8 mouse cellular contexts compared by ENCODE assay signal in genomic region chr3:59121067-59121730, GRCm38 (mm10). TPM values are rescaled to one million over a fixed set of nuclear protein-coding genes. Genes with fewer than 3 reads are reported as not detected.
DNase-seq lines count a peak whose midpoint lies in the region; ATAC-seq lines count a peak whose summit lies in the region.

No protein-coding gene starts in this region.

- WGBS in forebrain, embryonic 15.5 days, result 43% methylated on average over 7 of the region's 7 CpGs
- 29% methylated on average over 7 of the region's 7 CpGs for WGBS in forebrain, embryonic 11.5 days
- WGBS in neural tube, embryonic 11.5 days, result 36% methylated on average over 7 of the region's 7 CpGs
- 25% methylated on average over 7 of the region's 7 CpGs for WGBS in hindbrain, embryonic 12.5 days
- WGBS in stomach, embryonic 15.5 days, result 25% methylated on average over 7 of the region's 7 CpGs

- no peak overlapping the region for H3K27ac ChIP-seq in forebrain, embryonic 15.5 days (replicated peaks)
- no peak overlapping the region for H3K27ac ChIP-seq in forebrain, embryonic 11.5 days (ENCODE audit: low read depth, low read length)
- no peak overlapping the region for H3K27ac ChIP-seq in neural tube, embryonic 11.5 days (ENCODE audit: low read depth, low read length)
- no peak overlapping the region for H3K27ac ChIP-seq in hindbrain, embryonic 12.5 days
- no peak overlapping the region for H3K27ac ChIP-seq in stomach, embryonic 15.5 days

- H3K4me1 ChIP-seq in forebrain, embryonic 15.5 days, result no peaks in the 10 kb centered on the region
- H3K4me1 ChIP-seq in forebrain, embryonic 11.5 days (replicated peaks; ENCODE audit: control insufficient read depth, insufficient read depth, low read length), result no peaks in the 10 kb centered on the region
- no peaks in the 10 kb centered on the region for H3K4me1 ChIP-seq in neural tube, embryonic 11.5 days (ENCODE audit: control insufficient read depth, insufficient read depth, low read length)
- H3K4me1 ChIP-seq in hindbrain, embryonic 12.5 days, result peaks cover 5% of the 10 kb centered on the region; the same call in 1 of the 2 replicates
- H3K4me1 ChIP-seq in stomach, embryonic 15.5 days, result peaks cover 12% of the 10 kb centered on the region; the same call in 1 of the 2 replicates

- no peak overlapping the region for H3K4me2 ChIP-seq in forebrain, embryonic 15.5 days (replicated peaks)
- H3K4me2 ChIP-seq in forebrain, embryonic 11.5 days (ENCODE audit: low read depth, low read length, severe bottlenecking), result no peak overlapping the region
- H3K4me2 ChIP-seq in neural tube, embryonic 11.5 days (ENCODE audit: low read depth), result no peak overlapping the region
- 0 out of 2 replicates have a peak overlapping the region, but pooled peaks have one; percentile 15 for H3K4me2 ChIP-seq in hindbrain, embryonic 12.5 days (replicated peaks)
- H3K4me2 ChIP-seq in stomach, embryonic 15.5 days, result no peak overlapping the region

- no peaks in the 10 kb centered on the region for H3K9me3 ChIP-seq in forebrain, embryonic 15.5 days
- H3K9me3 ChIP-seq in forebrain, embryonic 11.5 days (ENCODE audit: control insufficient read depth, low read length), result no peaks in the 10 kb centered on the region
- H3K9me3 ChIP-seq in neural tube, embryonic 11.5 days (ENCODE audit: control insufficient read depth, low read length), result no peaks in the 10 kb centered on the region
- no peaks in the 10 kb centered on the region for H3K9me3 ChIP-seq in hindbrain, embryonic 12.5 days (replicated peaks)
- no peaks in the 10 kb centered on the region for H3K9me3 ChIP-seq in stomach, embryonic 15.5 days

- H3K9ac ChIP-seq in forebrain, embryonic 15.5 days (replicated peaks), result no peak overlapping the region
- no peak overlapping the region for H3K9ac ChIP-seq in forebrain, embryonic 11.5 days (ENCODE audit: low read length)
- no peak overlapping the region for H3K9ac ChIP-seq in neural tube, embryonic 11.5 days (ENCODE audit: low read length)
- no peak overlapping the region for H3K9ac ChIP-seq in hindbrain, embryonic 12.5 days
- H3K9ac ChIP-seq in stomach, embryonic 15.5 days, result no peak overlapping the region

- no peaks in the 10 kb centered on the region for H3K27me3 ChIP-seq in forebrain, embryonic 15.5 days
- no peaks in the 10 kb centered on the region for H3K27me3 ChIP-seq in forebrain, embryonic 11.5 days (ENCODE audit: control insufficient read depth, insufficient read depth, low read length)
- no peaks in the 10 kb centered on the region for H3K27me3 ChIP-seq in neural tube, embryonic 11.5 days (ENCODE audit: control insufficient read depth, insufficient read depth, low read length)
- H3K27me3 ChIP-seq in hindbrain, embryonic 12.5 days, result no peaks in the 10 kb centered on the region
- no peaks in the 10 kb centered on the region for H3K27me3 ChIP-seq in stomach, embryonic 15.5 days (replicated peaks)

- H3K36me3 ChIP-seq in forebrain, embryonic 15.5 days, result no peaks in the 10 kb centered on the region
- H3K36me3 ChIP-seq in forebrain, embryonic 11.5 days (ENCODE audit: control insufficient read depth, insufficient read depth, low read length), result no peaks in the 10 kb centered on the region
- H3K36me3 ChIP-seq in neural tube, embryonic 11.5 days (ENCODE audit: control insufficient read depth, insufficient read depth, low read length), result no peaks in the 10 kb centered on the region
- H3K36me3 ChIP-seq in hindbrain, embryonic 12.5 days, result no peaks in the 10 kb centered on the region
- no peaks in the 10 kb centered on the region for H3K36me3 ChIP-seq in stomach, embryonic 15.5 days

- DNase-seq in forebrain, embryonic 11.5 days (ENCODE audit: low spot score), result no peak
- peak; percentile 17 for DNase-seq in neural tube, embryonic 11.5 days (ENCODE audit: low spot score)
- no peak for DNase-seq in neural tube, embryonic 10.5 days (ENCODE audit: extremely low spot score, low spot score)
- no peak for DNase-seq in layer of hippocampus, adult 9-10 months (ENCODE audit: low spot score)
- DNase-seq in cerebellum, postnatal 36 days, result no peak

- no peak overlapping the region for H3K4me3 ChIP-seq in forebrain, embryonic 15.5 days
- H3K4me3 ChIP-seq in forebrain, embryonic 11.5 days (ENCODE audit: low read depth, low read length), result no peak overlapping the region
- H3K4me3 ChIP-seq in neural tube, embryonic 11.5 days (ENCODE audit: low read depth, low read length), result no peak overlapping the region
- no peak overlapping the region for H3K4me3 ChIP-seq in hindbrain, embryonic 12.5 days
- no peak overlapping the region for H3K4me3 ChIP-seq in stomach, embryonic 15.5 days (replicated peaks)

- peak; percentile 36 for ATAC-seq in forebrain, embryonic 15.5 days (replicated peaks)
- ATAC-seq in forebrain, embryonic 11.5 days (replicated peaks; ENCODE audit: low FRiP score), result no peak
- no peak for ATAC-seq in neural tube, embryonic 11.5 days (ENCODE audit: insufficient read depth, low FRiP score, low TSS enrichment)
- peak; percentile 36; the same call in 1 of the 2 replicates for ATAC-seq in hindbrain, embryonic 12.5 days (ENCODE audit: low FRiP score)
- ATAC-seq in stomach, embryonic 15.5 days (ENCODE audit: insufficient read depth, low FRiP score, low read depth), result peak; percentile 36; the same call in 1 of the 2 replicates

RNA-seq across cellular contexts. Expression of gene Gpr171, which starts 19.6 kb away (rescaled TPM):
- polyA plus RNA-seq in forebrain, embryonic 15.5 days (2015; fragmentation: Nextera tagmentation; extraction: Ambion mirVana), result 0.96 and 1.0 TPM in 2 replicates
- 0.85 and 1.7 TPM in 2 replicates for polyA plus RNA-seq in forebrain, embryonic 11.5 days (2014; fragmentation: Nextera tagmentation; extraction: Ambion mirVana)
- 0.95 and 1.0 TPM in 2 replicates for polyA plus RNA-seq in neural tube, embryonic 11.5 days (2014; fragmentation: Nextera tagmentation; extraction: Ambion mirVana)
- polyA plus RNA-seq in hindbrain, embryonic 12.5 days (2016; fragmentation: Nextera tagmentation; extraction: Ambion mirVana), result 1.6 and 1.7 TPM in 2 replicates
- 1.3 and 1.4 TPM in 2 replicates for polyA plus RNA-seq in stomach, embryonic 15.5 days (2015; fragmentation: Nextera tagmentation; extraction: Ambion mirVana)

RNA-seq across cellular contexts. Expression of gene P2ry14, which starts 32.2 kb away (rescaled TPM):
- 3.0 and 3.5 TPM in 2 replicates for polyA plus RNA-seq in forebrain, embryonic 15.5 days (2015; fragmentation: Nextera tagmentation; extraction: Ambion mirVana)
- polyA plus RNA-seq in forebrain, embryonic 11.5 days (2014; fragmentation: Nextera tagmentation; extraction: Ambion mirVana), result 3.4 and 4.1 TPM in 2 replicates
- polyA plus RNA-seq in neural tube, embryonic 11.5 days (2014; fragmentation: Nextera tagmentation; extraction: Ambion mirVana), result 1.1 and 1.9 TPM in 2 replicates
- 1.5 and 2.3 TPM in 2 replicates for polyA plus RNA-seq in hindbrain, embryonic 12.5 days (2016; fragmentation: Nextera tagmentation; extraction: Ambion mirVana)
- 5.1 and 6.6 TPM in 2 replicates for polyA plus RNA-seq in stomach, embryonic 15.5 days (2015; fragmentation: Nextera tagmentation; extraction: Ambion mirVana)

Comparison
In these comparisons a context has a peak if more than half of its experiments do, and no peak if none do; other contexts are left out.
1. ATAC-seq: peak in forebrain, embryonic 15.5 days (single experiment), hindbrain, embryonic 12.5 days (single experiment) and stomach, embryonic 15.5 days (single experiment); none in forebrain, embryonic 11.5 days (single experiment) and neural tube, embryonic 11.5 days (single experiment).